Mouse (Mus musculus) bone marrow, adult 2 months (tissue): ENCODE data around the gene Vps13d. TPM values are rescaled to one million over a fixed set of nuclear protein-coding genes. Genes with fewer than 3 reads are reported as not detected.

Source experiments
- H3K27ac ChIP-seq: fragments of 200-500 bp; 2 replicates; pipeline ENCODE4 v1.5.1; 2012; ENCODE audit warnings: low read depth, mild to moderate bottlenecking, control low read depth, inconsistent platforms, low read length; ENCODE audit not compliant: control insufficient read depth, poor library complexity, insufficient read depth
- H3K4me1 ChIP-seq: fragments of 200-500 bp; 2 replicates; pipeline ENCODE4 v1.6.1; 2011; ENCODE audit warnings: low read length; ENCODE audit not compliant: control insufficient read depth, insufficient read depth
- H3K4me3 ChIP-seq: fragments of 200-500 bp; replicated peaks from 2 replicates; pipeline ENCODE3; 2011; ENCODE audit warnings: mild to moderate bottlenecking, low read depth, low read length, control low read depth; ENCODE audit not compliant: control insufficient read depth
- CTCF ChIP-seq: fragments of 200-500 bp; IDR thresholded peaks from 2 replicates; pipeline ENCODE4 v1.5.1; 2011; ENCODE audit warnings: low read length, control low read depth; ENCODE audit not compliant: control insufficient read depth, insufficient read depth
- POLR2A ChIP-seq: fragments of 200-500 bp; IDR thresholded peaks from 2 replicates; pipeline ENCODE4 v1.6.1; 2011; ENCODE audit warnings: low read depth, mild to moderate bottlenecking, control low read depth, low read length, borderline replicate concordance; ENCODE audit not compliant: control insufficient read depth
- WGBS: fragments of 180-500 bp; shearing (Covaris S2); methylation state at CpG from one replicate; pipeline ENCODE4 v1.1.7; 2018; 5-methylcytosine and 5-hydroxymethylcytosine counted together
- polyA plus RNA-seq: library from polyadenylated mRNA; stranded (reverse); fragments of >200 nt; gene quantifications from 2 replicates; pipeline ENCODE4 v1.2.4, GENCODE M21; 2011; ENCODE audit warnings: low replicate concordance; ENCODE audit not compliant: missing spikeins, insufficient read depth, insufficient read length

Gene Vps13d
- polyA plus RNA-seq, 1 experiment = 35.3 TPM

DNA sequence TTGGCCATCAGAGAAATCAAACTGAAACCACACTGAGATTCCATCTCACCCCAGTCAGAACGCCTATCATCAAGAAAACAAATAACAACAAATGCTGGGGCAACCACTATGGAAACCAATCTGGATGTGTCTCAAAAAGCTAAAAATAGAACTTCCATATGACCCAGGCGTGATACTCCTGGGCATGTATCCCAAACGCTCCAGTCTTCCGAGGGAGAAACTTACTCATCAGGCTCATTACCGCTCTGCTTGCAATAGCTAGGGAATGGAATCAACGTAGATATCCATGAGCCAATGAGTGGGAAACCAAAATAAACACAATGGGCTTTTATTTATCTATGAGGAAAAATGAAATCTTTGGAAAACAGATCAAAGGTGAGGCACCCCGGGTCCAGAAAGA is 242.9 kb downstream of the Vps13d start:
- TF ChIP-seq CTCF (no peak), POLR2A (no peak)
- WGBS = 90% methylated on average over 7 of the region's 7 CpGs
- Histone ChIP-seq H3K4me3 (no peak overlapping the region), H3K27ac (no peak overlapping the region), H3K4me1 (peaks cover 10% of the 10 kb centered on the region)

DNA sequence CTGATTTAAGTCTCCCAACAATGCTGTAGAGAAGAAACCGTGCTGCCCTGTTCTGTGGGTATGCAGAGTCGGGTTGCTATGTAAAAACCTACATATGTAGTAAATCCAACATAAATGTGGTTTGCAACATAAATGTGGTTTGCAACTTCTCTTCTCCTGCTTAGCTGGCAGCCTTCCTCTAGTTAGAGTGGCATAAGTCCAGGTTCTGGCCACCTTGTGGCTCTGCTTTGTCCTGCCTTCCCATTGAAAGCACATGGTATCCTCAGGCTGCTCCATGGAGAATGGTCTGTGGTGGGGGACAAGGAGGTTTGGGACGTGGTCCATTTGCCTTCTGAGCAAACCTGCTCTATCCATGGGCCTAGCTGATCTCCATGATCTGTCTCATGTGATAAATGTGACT is 243.9 kb downstream of the Vps13d start:
- peak; percentile 23; the same call in 1 of the 2 replicates for TF ChIP-seq CTCF
- TF ChIP-seq POLR2A = no peak
- peaks cover 10% of the 10 kb centered on the region for H3K4me1 ChIP-seq
- WGBS = 34% methylated on average over 3 of the region's 3 CpGs
- H3K27ac ChIP-seq = 0 out of 2 replicates have a peak overlapping the region, but pooled peaks have one; percentile 6
- H3K4me3 ChIP-seq = no peak overlapping the region

DNA sequence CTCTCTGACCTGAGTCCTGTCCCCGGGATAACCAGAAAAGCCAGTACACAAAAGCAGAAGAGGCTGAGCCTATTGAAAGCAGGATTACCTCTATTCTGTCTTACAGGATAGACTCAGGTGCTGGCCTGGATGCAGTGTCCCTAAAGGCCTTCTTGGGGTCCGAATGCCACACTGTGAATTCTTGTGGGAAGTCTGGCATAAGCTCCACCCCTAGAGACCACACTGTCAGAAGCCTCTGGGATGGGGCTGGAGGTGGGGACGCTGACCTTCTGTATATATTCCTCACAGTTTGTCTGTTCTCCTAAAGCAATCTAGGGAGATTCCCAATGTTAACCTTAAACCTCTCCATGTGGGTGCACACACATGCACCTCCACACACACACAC is 244.5 kb downstream of the Vps13d start:
- Histone ChIP-seq H3K4me1 (peaks cover 10% of the 10 kb centered on the region), H3K4me3 (no peak overlapping the region), H3K27ac (peak overlapping the region; percentile 83)
- TF ChIP-seq POLR2A (no peak), CTCF (no peak)
- 62% methylated on average over 3 of the region's 3 CpGs for WGBS

DNA sequence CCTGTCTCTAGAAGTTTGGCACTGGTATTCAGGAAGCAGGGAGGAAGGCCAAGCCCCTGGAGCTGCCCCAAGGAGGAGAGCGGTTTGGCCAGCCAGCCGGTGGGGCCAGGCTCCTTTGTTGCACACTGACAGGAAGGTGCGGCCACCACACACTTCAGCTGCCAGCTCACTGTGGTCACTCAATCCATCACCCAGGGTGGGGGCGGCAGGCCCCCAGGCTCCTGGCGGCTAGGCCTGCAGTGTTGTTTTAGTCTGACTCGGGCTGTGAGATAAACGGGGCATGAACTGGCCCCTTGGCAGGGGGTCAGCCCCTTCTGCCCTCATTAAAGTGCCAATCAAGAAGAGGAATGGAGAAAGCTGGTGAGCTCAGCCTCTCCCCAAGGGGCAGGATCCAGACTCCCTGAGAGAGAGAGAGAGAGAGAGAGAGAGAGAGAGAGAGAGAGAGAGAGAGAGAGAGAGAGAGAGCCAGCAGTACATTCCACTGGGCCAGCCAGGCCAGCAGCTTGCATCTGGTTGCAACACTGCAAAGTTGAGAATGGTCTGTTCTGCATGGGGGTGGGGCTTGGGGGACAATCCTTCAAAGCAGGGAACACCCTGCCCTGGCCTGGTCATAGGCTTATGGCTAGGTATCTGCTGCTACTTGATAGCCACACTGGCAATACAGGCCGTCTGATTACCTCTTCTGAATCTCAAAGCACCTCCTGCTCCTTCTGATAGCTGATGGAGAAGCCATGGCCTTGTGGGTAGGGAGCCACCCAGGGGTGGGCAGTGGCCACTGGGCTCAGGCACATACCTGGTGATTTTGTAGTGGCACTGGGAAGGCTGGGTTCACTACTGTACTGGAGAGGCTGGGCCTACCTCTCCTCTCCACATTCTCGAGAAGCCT is 245.1 kb downstream of the Vps13d start:
- WGBS = 14% methylated on average over 9 of the region's 9 CpGs
- H3K27ac ChIP-seq = peak overlapping the region; percentile 83
- peaks cover 10% of the 10 kb centered on the region for H3K4me1 ChIP-seq
- TF ChIP-seq POLR2A = no peak
- TF ChIP-seq CTCF = no peak
- no peak overlapping the region for H3K4me3 ChIP-seq

DNA sequence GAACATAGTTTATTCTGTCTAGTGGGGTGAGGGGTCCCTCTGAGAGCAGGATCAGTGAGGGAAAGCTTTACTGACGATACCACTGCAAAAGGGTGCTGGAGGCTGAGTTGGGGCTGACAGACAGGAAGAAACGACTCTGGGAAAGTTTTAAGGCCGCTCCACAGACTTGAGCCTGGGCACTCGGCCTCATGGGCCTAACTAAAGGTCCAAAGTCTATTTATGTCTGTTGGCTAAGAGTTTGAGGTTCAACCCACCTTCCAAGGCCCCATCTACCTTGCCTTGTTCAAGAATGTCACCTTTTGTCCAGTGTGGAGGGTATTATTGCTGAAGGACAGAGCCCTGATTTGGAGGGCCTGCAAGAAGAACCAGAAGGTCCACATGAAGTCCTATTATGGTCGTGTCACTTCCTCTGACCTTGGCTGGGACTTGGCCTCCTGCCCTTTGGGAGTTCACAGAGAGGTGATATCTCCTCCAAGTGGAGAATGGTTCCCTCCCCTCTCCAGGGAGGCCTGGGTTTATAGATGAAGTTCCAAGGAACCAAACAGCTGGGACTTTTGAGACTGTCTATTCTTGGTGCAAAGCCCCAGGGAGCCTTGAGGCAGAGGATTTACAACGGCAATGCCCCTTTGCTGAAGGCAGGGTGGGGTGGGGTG is 246.9 kb downstream of the Vps13d start:
- Histone ChIP-seq H3K4me1 (peaks cover 8% of the 10 kb centered on the region), H3K4me3 (no peak overlapping the region), H3K27ac (peak overlapping the region; percentile 6; the same call in 1 of the 2 replicates)
- TF ChIP-seq POLR2A = no peak
- no peak for TF ChIP-seq CTCF
- WGBS = 57% methylated on average over 6 of the region's 6 CpGs

DNA sequence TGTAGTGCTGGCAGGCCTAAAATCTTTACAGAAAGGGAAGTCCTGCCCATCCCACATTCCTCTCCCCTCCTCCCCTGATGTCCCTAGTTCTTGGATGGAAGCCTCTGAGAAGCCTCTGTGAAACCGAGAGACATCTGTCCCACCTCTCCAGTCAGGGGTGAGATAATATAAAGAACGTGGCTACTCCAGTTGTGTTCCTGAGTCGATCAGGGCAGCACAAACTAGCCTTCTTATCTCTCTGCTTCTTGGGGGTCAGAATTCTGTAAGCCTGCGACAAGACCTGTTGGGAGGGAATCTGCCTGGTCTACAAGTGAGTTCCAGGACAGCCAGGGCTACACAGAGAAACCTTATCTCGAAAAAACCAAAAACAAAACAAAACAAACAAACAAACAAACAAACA is 251.5 kb downstream of the Vps13d start:
- Histone ChIP-seq H3K4me3 (no peak overlapping the region), H3K4me1 (no peaks in the 10 kb centered on the region; the same call in none of the 2 replicates), H3K27ac (no peak overlapping the region)
- WGBS = 63% methylated on average over 5 of the region's 5 CpGs
- TF ChIP-seq CTCF (no peak), POLR2A (no peak)

DNA sequence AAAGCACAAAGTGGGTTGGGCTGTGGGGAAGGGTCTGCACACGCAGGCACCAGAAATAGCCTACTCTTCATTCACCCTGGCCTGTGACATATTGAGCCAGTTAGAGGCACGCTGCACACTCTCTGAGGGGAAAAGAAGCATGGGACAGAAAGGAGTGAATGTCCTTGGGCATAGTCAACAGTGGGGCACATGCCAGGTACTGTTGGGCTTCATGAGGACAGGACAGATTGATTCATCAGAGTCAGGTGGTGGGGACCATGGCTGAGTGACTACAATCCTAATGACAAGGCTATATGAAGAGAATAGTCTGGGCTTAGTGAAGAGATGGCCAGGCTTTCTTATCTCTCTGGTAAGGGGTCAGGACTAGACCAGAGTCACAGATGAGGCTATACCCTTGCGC is 252.4 kb downstream of the Vps13d start:
- Histone ChIP-seq H3K4me1 (no peaks in the 10 kb centered on the region; the same call in none of the 2 replicates), H3K4me3 (no peak overlapping the region), H3K27ac (no peak overlapping the region)
- 91% methylated on average over 3 of the region's 3 CpGs for whole genome bisulfite sequencing
- TF ChIP-seq POLR2A (no peak), CTCF (no peak)

DNA sequence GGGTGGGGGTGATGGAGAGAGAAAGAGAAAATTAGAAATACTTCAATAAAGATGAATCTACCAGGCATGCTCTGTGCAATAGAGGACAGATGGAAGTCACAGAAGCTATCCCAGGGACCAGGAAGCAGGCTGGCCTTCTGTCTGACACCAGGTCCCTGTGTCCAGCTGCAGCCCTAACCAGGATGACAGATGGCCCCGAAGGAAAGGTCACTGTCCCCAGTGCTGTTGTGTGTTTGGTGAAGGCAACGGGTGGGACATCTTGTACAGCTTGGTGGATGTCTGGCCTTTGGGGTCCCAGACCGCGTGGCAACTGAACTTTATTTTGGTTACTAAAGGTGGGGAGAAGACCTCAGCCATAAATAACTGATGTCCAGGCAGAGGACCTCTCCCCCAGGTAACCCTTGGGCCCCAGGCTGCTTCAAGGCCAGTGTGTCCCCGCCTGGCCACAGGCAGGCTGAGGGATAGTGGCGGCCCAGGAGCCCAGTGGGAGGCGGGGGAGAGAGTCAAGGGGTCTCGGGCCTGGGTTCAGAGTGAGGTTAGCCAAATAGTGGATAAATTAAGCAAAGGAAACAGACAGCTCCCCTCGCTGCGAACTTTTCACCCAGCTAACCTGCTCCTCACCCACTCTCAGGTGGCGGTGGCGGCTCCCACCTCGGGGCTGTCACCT is 253.9 kb downstream of the Vps13d start:
- H3K4me3 ChIP-seq = no peak overlapping the region
- TF ChIP-seq CTCF = no peak
- TF ChIP-seq POLR2A = no peak
- 90% methylated on average over 13 of the region's 13 CpGs for whole genome bisulfite sequencing
- H3K27ac ChIP-seq = no peak overlapping the region
- no peaks in the 10 kb centered on the region; the same call in 1 of the 2 replicates for H3K4me1 ChIP-seq
